Mouse (Mus musculus) urinary bladder, postnatal 25 days (tissue): ENCODE measurements around the gene Olfr1226.
"Not testable (repeated sequence)": the region's sequence is repeated elsewhere in the genome, so short reads cannot be mapped to it uniquely, and the experiment has no call there.

Experiments
- DNase-seq: peaks from one replicate; pipeline ENCODE4 v3.0.0; 2022; ENCODE audit warnings: low spot score

Gene Olfr1226

GRCm38 (mm10) chr2:89199948-89200347 lies at the start of gene Olfr1226:
TSS of gene Olfr1226 (minus strand) at chr2:89200048.
- no peak for DNase-seq

GRCm38 (mm10) chr2:89196325-89196982 lies 3.4 kb downstream of the Olfr1226 start:
- DNase-seq = no peak

- no peak for DNase-seq
Observed at GRCm38 (mm10) chr2:89174569-89174968, 25.3 kb downstream of the Olfr1226 start, which contains the start of gene Olfr1225. TSS of gene Olfr1225 (minus strand) at chr2:89174669.

- DNase-seq = not testable (repeated sequence)
Observed at GRCm38 (mm10) chr2:89164711-89165110, 35.1 kb downstream of the Olfr1226 start.

- not testable (repeated sequence) for DNase-seq
Observed at GRCm38 (mm10) chr2:89163991-89164390, 35.9 kb downstream of the Olfr1226 start, which contains the start of gene Olfr1224-ps1. TSS of gene Olfr1224-ps1 (minus strand) at chr2:89164091.

GRCm38 (mm10) chr2:89151460-89151859 lies 48.4 kb downstream of the Olfr1226 start, which contains the start of gene Olfr1223:
TSS of gene Olfr1223 (minus strand) at chr2:89151560.
- no peak for DNase-seq
